Mouse (Mus musculus): Measurements from ENCODE around the gene Gtf2h3. TPM values are rescaled to one million over a fixed set of nuclear protein-coding genes. Genes with fewer than 3 reads are reported as not detected.
"Not testable (repeated sequence)": the region's sequence is repeated elsewhere in the genome, so short reads cannot be mapped to it uniquely, and the experiment has no call there.

The Gtf2h3 gene
- polyA plus RNA-seq, 1 experiment from 2014 or later, result 67.3 TPM

DNA sequence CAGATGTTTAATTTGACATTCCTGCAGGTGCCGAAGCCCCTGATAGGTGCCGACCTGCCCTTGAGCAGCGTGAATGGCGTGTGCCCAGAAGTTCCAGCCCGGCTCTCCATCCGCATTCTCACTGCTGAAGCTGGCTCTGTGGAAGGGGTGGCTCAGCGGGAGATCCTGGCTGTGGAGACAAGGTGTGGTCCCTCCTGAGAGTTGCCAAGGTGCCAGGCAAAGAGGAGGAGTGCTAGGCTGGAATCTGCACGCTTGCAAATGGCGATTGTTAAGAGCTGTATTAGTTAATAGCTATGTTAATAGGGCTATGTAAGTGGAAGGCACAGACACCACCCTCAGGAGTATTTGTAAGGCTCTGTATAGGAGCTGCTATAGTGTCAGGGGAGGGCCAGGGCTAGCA is 45.4 kb downstream of the Gtf2h3 start:
- no peak overlapping the region for H3K4me3 ChIP-seq (ENCODE audit: low read depth, low read length)
- 89% methylated on average over 9 of the region's 9 CpGs for WGBS

DNA sequence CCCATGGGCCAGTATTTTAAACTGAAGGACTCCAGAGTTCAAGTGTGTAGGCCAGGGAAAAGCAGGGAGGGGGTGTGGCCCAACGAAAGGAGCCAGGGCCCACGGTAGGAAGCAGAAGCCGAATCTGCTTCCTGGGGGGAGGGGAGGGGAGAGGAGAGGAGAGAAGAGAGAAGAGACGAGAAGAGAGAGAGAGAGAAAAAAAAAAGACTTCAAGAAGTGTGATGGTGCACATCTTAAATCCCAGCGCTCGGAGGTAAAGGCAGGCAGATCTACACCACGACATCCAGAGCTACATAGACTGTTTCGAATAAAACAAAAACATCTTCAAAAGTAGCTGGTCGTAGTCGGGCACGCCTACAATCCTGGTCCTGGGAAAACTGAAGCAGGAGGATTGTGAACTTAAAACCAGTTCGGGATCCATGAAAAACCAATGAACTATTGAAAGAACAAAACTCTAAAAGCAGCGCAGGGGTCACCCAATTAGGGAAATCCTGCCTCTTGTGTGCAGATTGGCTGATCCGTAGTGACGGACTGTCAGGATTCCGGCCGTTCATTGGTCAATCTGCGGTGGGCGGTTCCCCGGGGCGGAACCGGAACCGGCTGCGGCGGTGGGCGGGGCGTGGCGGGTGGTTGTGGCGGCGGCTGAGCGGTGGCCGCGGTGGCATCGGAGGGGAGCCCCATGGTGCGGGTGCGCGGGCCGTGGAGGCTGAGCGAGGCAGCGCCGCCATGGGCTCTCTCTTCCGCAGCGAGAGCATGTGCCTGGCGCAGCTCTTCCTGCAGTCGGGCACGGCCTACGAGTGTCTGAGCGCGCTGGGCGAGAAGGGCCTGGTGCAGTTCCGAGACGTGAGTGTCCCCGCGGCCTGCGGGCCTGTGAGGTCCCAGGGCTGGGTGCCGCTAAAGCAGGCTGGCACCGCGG is 49.8 kb downstream of the Gtf2h3 start, which contains the start of gene Atp6v0a2:
Gene Atp6v0a2, plus strand, starts transcription at position 129 of the 916 bp plus-strand sequence.
- H3K4me1 ChIP-seq (ENCODE audit: control insufficient read depth, insufficient read depth, low read length), result peaks cover 12% of the 10 kb centered on the region; the same call in 1 of the 2 replicates
- WGBS, result under 1% methylated on average over 52 of the region's 58 CpGs
- ATAC-seq, result peak; percentile 97
- peak; percentile 96 for DNase-seq (ENCODE audit: low spot score)
- peak within 1 kb of the TSS; percentile 78 for H3K4me2 ChIP-seq (ENCODE audit: low read length)
- H3K4me3 ChIP-seq (ENCODE audit: low read depth, low read length), result peak within 1 kb of the TSS; percentile 94
- H3K9ac ChIP-seq (ENCODE audit: low read length), result peak within 1 kb of the TSS; percentile 89
- no peaks in the 10 kb centered on the region for H3K27me3 ChIP-seq (replicated peaks; ENCODE audit: control insufficient read depth, insufficient read depth, low read length)
- peak within 1 kb of the TSS; percentile 55 for H3K27ac ChIP-seq (ENCODE audit: low read depth, low read length)
- H3K9me3 ChIP-seq (replicated peaks; ENCODE audit: control insufficient read depth, low read length), result no peaks in the 10 kb centered on the region
- peaks cover 9% of the 10 kb centered on the region for H3K36me3 ChIP-seq (ENCODE audit: control insufficient read depth, insufficient read depth, low read length)

More for the DNA sequence above, 45.4 kb downstream of the Gtf2h3 start:
- Histone ChIP-seq H3K4me1 (ENCODE audit: control insufficient read depth, insufficient read depth, low read length) (peaks cover 5% of the 10 kb centered on the region; the same call in 1 of the 2 replicates), H3K9me3 (replicated peaks; ENCODE audit: control insufficient read depth, low read length) (no peaks in the 10 kb centered on the region), H3K9ac (ENCODE audit: low read length) (no peak overlapping the region), H3K4me2 (ENCODE audit: low read length) (no peak overlapping the region), H3K27me3 (replicated peaks; ENCODE audit: control insufficient read depth, insufficient read depth, low read length) (no peaks in the 10 kb centered on the region), H3K36me3 (ENCODE audit: control insufficient read depth, insufficient read depth, low read length) (peaks cover 10% of the 10 kb centered on the region; the same call in 1 of the 2 replicates), H3K27ac (ENCODE audit: low read depth, low read length) (no peak overlapping the region)
- no peak for ATAC-seq
- no peak for DNase-seq (ENCODE audit: low spot score)

DNA sequence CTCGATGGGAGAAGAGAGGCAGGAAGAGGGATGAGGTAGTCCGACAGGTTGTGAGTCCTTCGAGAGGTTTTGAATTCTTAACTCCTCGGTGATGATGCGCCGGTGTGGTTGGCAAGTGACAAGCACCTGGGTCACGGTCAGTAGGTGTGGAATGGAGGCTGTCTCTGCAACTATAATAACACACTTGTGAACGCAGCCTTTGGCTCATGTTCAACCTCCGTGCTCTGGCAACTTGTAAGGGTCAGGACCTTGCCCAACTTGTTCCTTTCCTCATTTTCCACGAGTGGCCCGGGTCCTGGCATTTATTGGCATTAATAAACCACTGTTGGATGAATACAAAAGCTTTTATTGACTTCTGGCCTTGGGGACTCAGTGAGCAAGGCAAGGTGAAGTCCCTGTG is 50.7 kb downstream of the Gtf2h3 start:
- Histone ChIP-seq H3K36me3 (ENCODE audit: control insufficient read depth, insufficient read depth, low read length) (peaks cover 17% of the 10 kb centered on the region), H3K27me3 (replicated peaks; ENCODE audit: control insufficient read depth, insufficient read depth, low read length) (no peaks in the 10 kb centered on the region), H3K4me1 (ENCODE audit: control insufficient read depth, insufficient read depth, low read length) (peaks cover 12% of the 10 kb centered on the region; the same call in 1 of the 2 replicates), H3K9ac (ENCODE audit: low read length) (peak overlapping the region; percentile 89), H3K4me2 (ENCODE audit: low read length) (peak overlapping the region; percentile 75), H3K9me3 (replicated peaks; ENCODE audit: control insufficient read depth, low read length) (no peaks in the 10 kb centered on the region), H3K27ac (ENCODE audit: low read depth, low read length) (no peak overlapping the region), H3K4me3 (ENCODE audit: low read depth, low read length) (peak overlapping the region; percentile 94)
- WGBS, result 36% methylated on average over 11 of the region's 11 CpGs
- DNase-seq (ENCODE audit: low spot score), result no peak
- no peak for ATAC-seq

DNA sequence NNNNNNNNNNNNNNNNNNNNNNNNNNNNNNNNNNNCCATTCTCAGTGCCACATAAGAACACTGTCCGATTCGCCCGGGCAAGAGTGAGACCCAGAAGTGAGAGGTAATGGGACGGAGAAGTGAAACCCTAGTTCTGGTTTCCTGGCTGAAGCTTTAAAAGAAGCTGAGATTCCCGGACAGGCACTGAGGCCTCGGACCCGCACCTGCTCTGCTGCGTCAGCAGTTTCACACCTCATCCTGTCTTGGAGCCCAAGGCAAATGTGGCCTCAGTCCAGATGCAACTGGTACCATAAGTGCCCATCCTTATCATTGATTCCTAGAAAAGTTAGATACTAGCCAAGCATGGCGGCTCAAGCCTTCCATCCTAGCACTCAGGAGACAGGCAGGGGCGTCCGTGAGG is 52.7 kb downstream of the Gtf2h3 start:
- no peaks in the 10 kb centered on the region for H3K9me3 ChIP-seq (replicated peaks; ENCODE audit: control insufficient read depth, low read length)
- no peak for DNase-seq (ENCODE audit: low spot score)
- no peak overlapping the region for H3K9ac ChIP-seq (ENCODE audit: low read length)
- WGBS, result 94% methylated on average over 11 of the region's 11 CpGs
- H3K4me3 ChIP-seq (ENCODE audit: low read depth, low read length), result no peak overlapping the region
- H3K4me1 ChIP-seq (ENCODE audit: control insufficient read depth, insufficient read depth, low read length), result peaks cover 12% of the 10 kb centered on the region; the same call in 1 of the 2 replicates
- peaks cover 36% of the 10 kb centered on the region for H3K36me3 ChIP-seq (ENCODE audit: control insufficient read depth, insufficient read depth, low read length)
- no peak overlapping the region for H3K27ac ChIP-seq (ENCODE audit: low read depth, low read length)
- no peak overlapping the region for H3K4me2 ChIP-seq (ENCODE audit: low read length)
- ATAC-seq, result no peak
- no peaks in the 10 kb centered on the region for H3K27me3 ChIP-seq (replicated peaks; ENCODE audit: control insufficient read depth, insufficient read depth, low read length)

DNA sequence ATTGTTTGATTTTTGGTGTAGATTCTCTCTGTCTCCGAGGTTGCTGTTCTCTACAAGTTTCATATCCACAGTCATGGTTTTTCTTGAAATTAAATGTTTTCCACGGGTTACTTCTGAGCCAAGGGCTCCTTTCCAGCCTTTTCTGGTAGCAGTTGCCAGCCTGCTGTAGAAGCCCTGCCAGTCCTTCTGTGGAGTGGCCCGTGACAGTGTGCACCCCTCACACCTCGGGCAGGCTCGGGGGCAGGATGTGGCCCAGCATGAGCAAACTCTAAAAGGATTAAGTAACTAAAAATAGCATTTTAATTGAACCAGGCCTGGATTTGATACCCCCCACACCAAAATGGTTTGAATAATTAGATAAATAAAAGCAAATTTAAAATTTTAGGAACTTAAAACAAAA is 53.5 kb downstream of the Gtf2h3 start:
- 72% methylated on average over 5 of the region's 5 CpGs for whole genome bisulfite sequencing
- Histone ChIP-seq H3K36me3 (ENCODE audit: control insufficient read depth, insufficient read depth, low read length) (peaks cover 44% of the 10 kb centered on the region), H3K9ac (ENCODE audit: low read length) (no peak overlapping the region), H3K4me2 (ENCODE audit: low read length) (no peak overlapping the region), H3K9me3 (replicated peaks; ENCODE audit: control insufficient read depth, low read length) (no peaks in the 10 kb centered on the region), H3K27ac (ENCODE audit: low read depth, low read length) (no peak overlapping the region), H3K4me3 (ENCODE audit: low read depth, low read length) (no peak overlapping the region), H3K27me3 (replicated peaks; ENCODE audit: control insufficient read depth, insufficient read depth, low read length) (no peaks in the 10 kb centered on the region), H3K4me1 (ENCODE audit: control insufficient read depth, insufficient read depth, low read length) (peaks cover 12% of the 10 kb centered on the region; the same call in 1 of the 2 replicates)
- ATAC-seq, result no peak
- no peak for DNase-seq (ENCODE audit: low spot score)

DNA sequence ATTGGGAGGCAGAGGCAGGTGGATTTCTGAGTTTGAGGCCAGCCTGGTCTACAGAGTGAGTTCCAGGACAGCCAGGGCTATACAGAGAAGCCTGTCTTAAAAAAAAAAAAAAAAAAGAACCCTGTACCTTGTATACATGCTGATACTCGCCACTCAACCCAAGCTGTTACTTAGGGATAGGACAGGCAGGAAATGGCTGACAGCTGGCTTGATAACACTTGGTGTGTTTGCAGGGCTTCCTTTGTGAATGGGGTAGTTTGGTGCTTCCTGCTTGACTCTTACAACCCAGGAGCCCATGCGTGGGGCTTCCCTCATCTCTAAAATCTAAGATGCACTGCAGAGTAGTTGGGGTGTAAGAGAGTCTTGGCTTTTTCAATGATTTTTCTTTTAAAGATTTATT is 54.5 kb downstream of the Gtf2h3 start:
- DNase-seq (ENCODE audit: low spot score) (no peak), ATAC-seq (no peak)
- Histone ChIP-seq H3K27ac (ENCODE audit: low read depth, low read length) (no peak overlapping the region), H3K36me3 (ENCODE audit: control insufficient read depth, insufficient read depth, low read length) (peaks cover 52% of the 10 kb centered on the region), H3K4me1 (ENCODE audit: control insufficient read depth, insufficient read depth, low read length) (peaks cover 7% of the 10 kb centered on the region; the same call in 1 of the 2 replicates), H3K27me3 (replicated peaks; ENCODE audit: control insufficient read depth, insufficient read depth, low read length) (no peaks in the 10 kb centered on the region), H3K9me3 (replicated peaks; ENCODE audit: control insufficient read depth, low read length) (no peaks in the 10 kb centered on the region), H3K4me2 (ENCODE audit: low read length) (no peak overlapping the region), H3K4me3 (ENCODE audit: low read depth, low read length) (no peak overlapping the region), H3K9ac (ENCODE audit: low read length) (no peak overlapping the region)
- 86% methylated on average over 2 of the region's 2 CpGs for WGBS

DNA sequence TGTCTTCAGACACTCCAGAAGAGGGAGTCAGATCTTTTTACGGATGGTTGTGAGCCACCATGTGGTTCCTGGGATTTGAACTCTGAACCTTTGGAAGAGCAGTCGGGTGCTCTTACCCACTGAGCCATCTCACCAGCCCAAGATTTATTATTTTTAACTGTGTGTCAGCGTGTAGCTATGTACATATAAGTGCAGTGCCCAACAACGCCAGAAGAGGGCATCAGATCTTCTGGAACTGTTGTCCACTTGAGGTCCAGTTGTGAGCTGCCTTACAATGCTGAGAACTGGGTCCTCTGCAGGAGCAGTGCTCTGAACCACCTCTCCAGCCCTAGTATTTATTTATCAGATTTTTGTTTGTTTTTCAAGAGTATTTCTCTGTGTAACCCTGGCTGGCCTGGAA is 56.1 kb downstream of the Gtf2h3 start:
- H3K9ac ChIP-seq (ENCODE audit: low read length); H3K4me1 ChIP-seq (ENCODE audit: control insufficient read depth, insufficient read depth, low read length); H3K27ac ChIP-seq (ENCODE audit: low read depth, low read length); H3K4me2 ChIP-seq (ENCODE audit: low read length); H3K4me3 ChIP-seq (ENCODE audit: low read depth, low read length); H3K9me3 ChIP-seq (replicated peaks; ENCODE audit: control insufficient read depth, low read length); H3K27me3 ChIP-seq (replicated peaks; ENCODE audit: control insufficient read depth, insufficient read depth, low read length); ATAC-seq: not testable (repeated sequence)
- peak; percentile 44 for DNase-seq (ENCODE audit: low spot score)
- WGBS, result 81% methylated on average over 4 of the region's 4 CpGs
- H3K36me3 ChIP-seq (ENCODE audit: control insufficient read depth, insufficient read depth, low read length), result peaks cover 69% of the 10 kb centered on the region

DNA sequence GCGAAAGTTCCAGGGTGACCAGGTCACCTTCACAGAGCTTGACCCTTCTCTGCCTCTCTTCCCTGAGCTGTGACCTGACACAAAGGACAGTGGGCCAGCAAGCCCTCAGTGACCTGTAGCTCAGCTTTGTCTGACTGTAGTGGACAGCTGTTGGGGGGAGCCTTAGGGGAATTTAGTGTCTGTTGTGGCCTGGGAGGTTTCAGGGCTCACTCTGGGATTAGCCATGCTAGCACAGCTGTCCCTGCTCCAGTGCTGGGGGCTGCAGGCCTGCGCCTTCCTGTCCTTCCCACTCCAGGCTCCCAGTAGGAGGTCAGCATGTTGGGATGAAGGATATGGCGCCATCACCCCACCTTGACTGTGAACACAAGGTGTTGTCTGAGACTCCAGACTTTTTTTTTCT is 57.2 kb downstream of the Gtf2h3 start:
- no peaks in the 10 kb centered on the region for H3K9me3 ChIP-seq (replicated peaks; ENCODE audit: control insufficient read depth, low read length)
- peaks cover 76% of the 10 kb centered on the region for H3K36me3 ChIP-seq (ENCODE audit: control insufficient read depth, insufficient read depth, low read length)
- no peak overlapping the region for H3K4me3 ChIP-seq (ENCODE audit: low read depth, low read length)
- no peak overlapping the region for H3K9ac ChIP-seq (ENCODE audit: low read length)
- H3K4me2 ChIP-seq (ENCODE audit: low read length), result no peak overlapping the region
- 98% methylated on average over 3 of the region's 3 CpGs for WGBS
- H3K27me3 ChIP-seq (replicated peaks; ENCODE audit: control insufficient read depth, insufficient read depth, low read length), result no peaks in the 10 kb centered on the region
- no peak for DNase-seq (ENCODE audit: low spot score)
- no peak for ATAC-seq
- H3K4me1 ChIP-seq (ENCODE audit: control insufficient read depth, insufficient read depth, low read length), result no peaks in the 10 kb centered on the region
- H3K27ac ChIP-seq (ENCODE audit: low read depth, low read length), result no peak overlapping the region

DNA sequence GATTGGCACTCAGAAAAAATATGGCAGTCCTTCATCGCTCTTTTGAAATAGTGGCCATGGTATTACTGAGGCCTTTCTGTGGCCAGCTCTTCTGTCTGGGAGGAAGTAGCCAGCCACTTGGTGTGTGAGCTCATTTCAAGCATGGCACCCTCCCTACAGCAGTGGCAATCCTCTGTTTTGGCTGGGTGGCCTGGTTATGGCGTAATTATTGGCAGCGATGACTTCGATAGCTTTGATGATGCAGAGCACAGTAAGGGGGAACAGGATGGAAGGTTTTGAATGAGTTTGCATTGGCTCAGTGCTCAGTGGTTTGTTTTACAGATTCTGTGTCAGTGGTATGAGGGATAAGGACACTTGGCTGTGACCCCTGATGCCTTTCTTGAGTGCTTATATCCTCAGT is 57.8 kb downstream of the Gtf2h3 start:
- DNase-seq (ENCODE audit: low spot score) (no peak), ATAC-seq (no peak)
- peaks cover 81% of the 10 kb centered on the region for H3K36me3 ChIP-seq (ENCODE audit: control insufficient read depth, insufficient read depth, low read length)
- H3K27me3 ChIP-seq (replicated peaks; ENCODE audit: control insufficient read depth, insufficient read depth, low read length), result no peaks in the 10 kb centered on the region
- no peak overlapping the region for H3K9ac ChIP-seq (ENCODE audit: low read length)
- 96% methylated on average over 4 of the region's 4 CpGs for WGBS
- H3K4me1 ChIP-seq (ENCODE audit: control insufficient read depth, insufficient read depth, low read length), result no peaks in the 10 kb centered on the region
- H3K9me3 ChIP-seq (replicated peaks; ENCODE audit: control insufficient read depth, low read length), result no peaks in the 10 kb centered on the region
- no peak overlapping the region for H3K27ac ChIP-seq (ENCODE audit: low read depth, low read length)
- no peak overlapping the region for H3K4me2 ChIP-seq (ENCODE audit: low read length)
- H3K4me3 ChIP-seq (ENCODE audit: low read depth, low read length), result no peak overlapping the region

Measured in forebrain, embryonic 14.5 days (tissue).